Mouse (Mus musculus): Measurements from ENCODE around the gene D630045J12Rik. TPM values are rescaled to one million over a fixed set of nuclear protein-coding genes. Genes with fewer than 3 reads are reported as not detected.

Gene D630045J12Rik
- polyA plus RNA-seq, 2 experiments, result 0.10 to 0.31 TPM

- H3K9me3 ChIP-seq (ENCODE audit: control insufficient read depth, low read length), result no peaks in the 10 kb centered on the region
- no peak within 1 kb of the TSS for H3K4me3 ChIP-seq (ENCODE audit: insufficient read depth in 1 of 2, low read depth in 2 of 2, low read length in 2 of 2)
- no peaks in the 10 kb centered on the region for H3K36me3 ChIP-seq (replicated peaks; ENCODE audit: control insufficient read depth, insufficient read depth, low read depth)
- DNase-seq (ENCODE audit: low read depth in 3 of 3, low spot score in 3 of 3) (no peak), ATAC-seq (ENCODE audit: insufficient read depth) (no peak)
- no peaks in the 10 kb centered on the region for H3K27me3 ChIP-seq (ENCODE audit: control insufficient read depth, insufficient read depth, low read length)
- TF ChIP-seq CTCF (IDR thresholded peaks at IDR 0.05; ENCODE audit: low read depth) (no peak), EP300 (IDR thresholded peaks at IDR 0.05; ENCODE audit: low read depth) (no peak)
- H3K27ac ChIP-seq, result no peak within 1 kb of the TSS
- peaks cover 0 to under 1% of the 10 kb centered on the region in 2 experiments; a peak in 2 of 4 replicates for H3K4me1 ChIP-seq (replicated peaks; ENCODE audit: control insufficient read depth in 2 of 2, insufficient read depth in 2 of 2, low read length in 1 of 2)
- H3K4me2 ChIP-seq (ENCODE audit: low read depth), result no peak within 1 kb of the TSS
- no peak within 1 kb of the TSS for H3K9ac ChIP-seq (replicated peaks)
- 26% methylated on average over 9 of the region's 9 CpGs for WGBS (ENCODE audit: insufficient replicate concordance)
These were observed 144.5 kb downstream of the D630045J12Rik start, which contains the start of gene Tmem213 for GRCm38 (mm10) chr6:38109160-38109795. Tmem213 (plus strand) TSS chr6:38109255.

- Histone ChIP-seq H3K36me3 (replicated peaks; ENCODE audit: control insufficient read depth, insufficient read depth, low read depth) (no peaks in the 10 kb centered on the region), H3K4me2 (ENCODE audit: low read depth) (no peak overlapping the region), H3K9me3 (ENCODE audit: control insufficient read depth, low read length) (no peaks in the 10 kb centered on the region), H3K4me3 (ENCODE audit: insufficient read depth in 1 of 2, low read depth in 2 of 2, low read length in 2 of 2) (no peak overlapping the region), H3K27ac (no peak overlapping the region), H3K4me1 (replicated peaks; ENCODE audit: control insufficient read depth in 2 of 2, insufficient read depth in 2 of 2, low read length in 1 of 2) (peaks cover 0 to 9% of the 10 kb centered on the region in 2 experiments; a peak in 2 of 4 replicates), H3K27me3 (ENCODE audit: control insufficient read depth, insufficient read depth, low read length) (no peaks in the 10 kb centered on the region), H3K9ac (replicated peaks) (no peak overlapping the region)
- WGBS (ENCODE audit: insufficient replicate concordance), result 85% methylated on average over 5 of the region's 5 CpGs
- no peak for ATAC-seq (ENCODE audit: insufficient read depth)
- TF ChIP-seq EP300 (IDR thresholded peaks at IDR 0.05; ENCODE audit: low read depth) (no peak), CTCF (IDR thresholded peaks at IDR 0.05; ENCODE audit: low read depth) (no peak)
- DNase-seq (ENCODE audit: low read depth in 3 of 3, low spot score in 3 of 3), result no peak
These were observed 145.4 kb downstream of the D630045J12Rik start for GRCm38 (mm10) chr6:38108449-38108848.

GRCm38 (mm10) chr6:38105924-38106323, 147.9 kb downstream of the D630045J12Rik start:
- Histone ChIP-seq H3K4me1 (replicated peaks; ENCODE audit: control insufficient read depth in 2 of 2, insufficient read depth in 2 of 2, low read length in 1 of 2) (peaks cover 0 to 9% of the 10 kb centered on the region in 2 experiments; a peak in 2 of 4 replicates), H3K27ac (no peak overlapping the region), H3K4me3 (ENCODE audit: insufficient read depth in 1 of 2, low read depth in 2 of 2, low read length in 2 of 2) (no peak overlapping the region), H3K36me3 (replicated peaks; ENCODE audit: control insufficient read depth, insufficient read depth, low read depth) (no peaks in the 10 kb centered on the region), H3K27me3 (ENCODE audit: control insufficient read depth, insufficient read depth, low read length) (no peaks in the 10 kb centered on the region), H3K9me3 (ENCODE audit: control insufficient read depth, low read length) (no peaks in the 10 kb centered on the region), H3K9ac (replicated peaks) (no peak overlapping the region), H3K4me2 (ENCODE audit: low read depth) (no peak overlapping the region)
- WGBS (ENCODE audit: insufficient replicate concordance), result 75% methylated on average over 9 of the region's 9 CpGs
- TF ChIP-seq CTCF (IDR thresholded peaks at IDR 0.05; ENCODE audit: low read depth), result no peak
- no peak for TF ChIP-seq EP300 (IDR thresholded peaks at IDR 0.05; ENCODE audit: low read depth)
- DNase-seq (ENCODE audit: low read depth in 3 of 3, low spot score in 3 of 3) (no peak), ATAC-seq (ENCODE audit: insufficient read depth) (no peak)

GRCm38 (mm10) chr6:38103775-38104174, 150.0 kb downstream of the D630045J12Rik start:
- no peak for DNase-seq (ENCODE audit: low read depth in 3 of 3, low spot score in 3 of 3)
- WGBS (ENCODE audit: insufficient replicate concordance), result 18% methylated on average over 6 of the region's 6 CpGs
- Histone ChIP-seq H3K4me3 (ENCODE audit: insufficient read depth in 1 of 2, low read depth in 2 of 2, low read length in 2 of 2) (no peak overlapping the region), H3K9ac (replicated peaks) (no peak overlapping the region), H3K4me2 (ENCODE audit: low read depth) (no peak overlapping the region), H3K27ac (no peak overlapping the region), H3K9me3 (ENCODE audit: control insufficient read depth, low read length) (no peaks in the 10 kb centered on the region), H3K4me1 (replicated peaks; ENCODE audit: control insufficient read depth in 2 of 2, insufficient read depth in 2 of 2, low read length in 1 of 2) (peaks cover 0 to 9% of the 10 kb centered on the region in 2 experiments; a peak in 2 of 4 replicates), H3K27me3 (ENCODE audit: control insufficient read depth, insufficient read depth, low read length) (no peaks in the 10 kb centered on the region), H3K36me3 (replicated peaks; ENCODE audit: control insufficient read depth, insufficient read depth, low read depth) (no peaks in the 10 kb centered on the region)
- no peak for TF ChIP-seq CTCF (IDR thresholded peaks at IDR 0.05; ENCODE audit: low read depth)
- TF ChIP-seq EP300 (IDR thresholded peaks at IDR 0.05; ENCODE audit: low read depth), result no peak
- ATAC-seq (ENCODE audit: insufficient read depth), result peak; percentile 64; the same call in 1 of the 2 replicates

- H3K4me2 ChIP-seq (ENCODE audit: low read depth), result no peak overlapping the region
- peaks cover 0 to 9% of the 10 kb centered on the region in 2 experiments; a peak in 2 of 4 replicates for H3K4me1 ChIP-seq (replicated peaks; ENCODE audit: control insufficient read depth in 2 of 2, insufficient read depth in 2 of 2, low read length in 1 of 2)
- ATAC-seq (ENCODE audit: insufficient read depth), result no peak
- no peaks in the 10 kb centered on the region for H3K36me3 ChIP-seq (replicated peaks; ENCODE audit: control insufficient read depth, insufficient read depth, low read depth)
- no peak overlapping the region for H3K4me3 ChIP-seq (ENCODE audit: insufficient read depth in 1 of 2, low read depth in 2 of 2, low read length in 2 of 2)
- no peak overlapping the region for H3K27ac ChIP-seq
- TF ChIP-seq EP300 (IDR thresholded peaks at IDR 0.05; ENCODE audit: low read depth) (no peak), CTCF (IDR thresholded peaks at IDR 0.05; ENCODE audit: low read depth) (no peak)
- DNase-seq (ENCODE audit: low read depth in 3 of 3, low spot score in 3 of 3), result no peak
- no peaks in the 10 kb centered on the region for H3K27me3 ChIP-seq (ENCODE audit: control insufficient read depth, insufficient read depth, low read length)
- no peak overlapping the region for H3K9ac ChIP-seq (replicated peaks)
- H3K9me3 ChIP-seq (ENCODE audit: control insufficient read depth, low read length), result no peaks in the 10 kb centered on the region
- WGBS (ENCODE audit: insufficient replicate concordance), result 73% methylated on average over 7 of the region's 7 CpGs
These were observed 151.5 kb downstream of the D630045J12Rik start for GRCm38 (mm10) chr6:38102216-38102795.
